Mouse (Mus musculus) hindbrain, embryonic 14.5 days (tissue): ENCODE data around the gene Ect2l. TPM values are rescaled to one million over a fixed set of nuclear protein-coding genes. Genes with fewer than 3 reads are reported as not detected.
"Not testable (repeated sequence)": the region's sequence is repeated elsewhere in the genome, so short reads cannot be mapped to it uniquely, and the experiment has no call there.

Experiments used
- ATAC-seq: fragments of 200-750 bp; cut with Nextera tagmentation; 2 replicates; pipeline ENCODE4 v1.8.0; 2017; ENCODE audit warnings: moderate number of reproducible peaks, mild to moderate bottlenecking, moderate TSS enrichment, moderate library complexity; ENCODE audit not compliant: low FRiP score
- DNase-seq: peaks from one replicate; pipeline ENCODE4 v3.0.0-alpha.2; 2015; ENCODE audit warnings: low spot score
- H3K27ac ChIP-seq: fragments of 300-500 bp; sonication (generic); 2 replicates; pipeline ENCODE4 v1.5.1; 2014; ENCODE audit warnings: mild to moderate bottlenecking, moderate library complexity
- H3K27me3 ChIP-seq: fragments of 300-500 bp; sonication (generic); 2 replicates; pipeline ENCODE4 v1.6.1; 2014; ENCODE audit warnings: mild to moderate bottlenecking, low read length, mixed read lengths; ENCODE audit not compliant: control insufficient read depth, insufficient read depth
- H3K36me3 ChIP-seq: fragments of 300-500 bp; sonication (generic); replicated peaks from 2 replicates; pipeline ENCODE4 v1.6.1; 2014; ENCODE audit not compliant: control insufficient read depth, insufficient read depth
- H3K4me1 ChIP-seq: fragments of 300-500 bp; sonication (generic); replicated peaks from 2 replicates; pipeline ENCODE4 v1.6.1; 2014; ENCODE audit warnings: antibody characterized with exemption, low read length, mixed read lengths; ENCODE audit not compliant: control insufficient read depth, insufficient read depth
- H3K4me2 ChIP-seq: fragments of 300-500 bp; sonication (generic); replicated peaks from 2 replicates; pipeline ENCODE4 v1.6.1; 2014; ENCODE audit warnings: mild to moderate bottlenecking, moderate library complexity
- H3K4me3 ChIP-seq: fragments of 300-500 bp; sonication (generic); replicated peaks from 2 replicates; pipeline ENCODE4 v1.5.1; 2014; ENCODE audit warnings: mild to moderate bottlenecking, low read length
- H3K9ac ChIP-seq: fragments of 300-500 bp; sonication (generic); 2 replicates; pipeline ENCODE4 v1.6.1; 2014
- H3K9me3 ChIP-seq: fragments of 300-500 bp; sonication (generic); 2 replicates; pipeline ENCODE4 v1.6.1; 2016; ENCODE audit warnings: low read length; ENCODE audit not compliant: control insufficient read depth
- WGBS: fragments of 180-500 bp; shearing (Covaris S2); extraction: QIAGEN DNeasy Blood & Tissue Kit; methylation state at CpG from one replicate; pipeline ENCODE4 v1.1.7; 2014; 5-methylcytosine and 5-hydroxymethylcytosine counted together
- polyA plus RNA-seq: library from polyadenylated mRNA; unstranded; fragments of >200 nt; fragmentation: Nextera tagmentation; extraction: Ambion mirVana; gene quantifications from 2 replicates; pipeline ENCODE4 v1.2.1, GENCODE M21; 2014

Gene Ect2l
- polyA plus RNA-seq, 1 experiment from 2014 or later: 0.51 TPM

- Histone ChIP-seq H3K9me3 (no peaks in the 10 kb centered on the region), H3K27ac (no peak overlapping the region), H3K4me2 (no peak overlapping the region), H3K4me1 (no peaks in the 10 kb centered on the region), H3K9ac (no peak overlapping the region), H3K4me3 (no peak overlapping the region), H3K27me3 (no peaks in the 10 kb centered on the region), H3K36me3 (no peaks in the 10 kb centered on the region)
- WGBS: 90% methylated on average over 6 of the region's 6 CpGs
- DNase-seq (no peak), ATAC-seq (no peak)
These were observed 35.6 kb downstream of the Ect2l start for GRCm38 (mm10) chr10:18175087-18175486.

GRCm38 (mm10) chr10:18162435-18162971, 48.2 kb downstream of the Ect2l start:
- Histone ChIP-seq H3K27me3 (no peaks in the 10 kb centered on the region), H3K27ac (no peak overlapping the region), H3K9ac (no peak overlapping the region), H3K36me3 (no peaks in the 10 kb centered on the region), H3K4me2 (no peak overlapping the region), H3K4me1 (no peaks in the 10 kb centered on the region), H3K4me3 (no peak overlapping the region), H3K9me3 (no peaks in the 10 kb centered on the region)
- ATAC-seq (no peak), DNase-seq (no peak)
- WGBS: 87% methylated on average over 7 of the region's 7 CpGs

- H3K27me3 ChIP-seq: no peaks in the 10 kb centered on the region
- no peak overlapping the region for H3K27ac ChIP-seq
- H3K4me3 ChIP-seq: no peak overlapping the region
- H3K4me1 ChIP-seq: no peaks in the 10 kb centered on the region
- ATAC-seq: no peak
- 82% methylated on average over 3 of the region's 3 CpGs for WGBS
- DNase-seq: no peak
- no peak overlapping the region for H3K4me2 ChIP-seq
- no peak overlapping the region for H3K9ac ChIP-seq
- no peaks in the 10 kb centered on the region for H3K36me3 ChIP-seq
- H3K9me3 ChIP-seq: no peaks in the 10 kb centered on the region
These were observed 63.5 kb downstream of the Ect2l start for GRCm38 (mm10) chr10:18147224-18147623.

- no peak overlapping the region for H3K4me2 ChIP-seq
- no peak overlapping the region for H3K4me3 ChIP-seq
- H3K27ac ChIP-seq: no peak overlapping the region
- WGBS: 87% methylated on average over 6 of the region's 6 CpGs
- ATAC-seq: no peak
- H3K4me1 ChIP-seq: no peaks in the 10 kb centered on the region
- DNase-seq: no peak
- no peak overlapping the region for H3K9ac ChIP-seq
- no peaks in the 10 kb centered on the region for H3K36me3 ChIP-seq
- no peaks in the 10 kb centered on the region for H3K27me3 ChIP-seq
- no peaks in the 10 kb centered on the region for H3K9me3 ChIP-seq
These were observed 68.5 kb downstream of the Ect2l start for GRCm38 (mm10) chr10:18142231-18142630.

GRCm38 (mm10) chr10:18141389-18141788, 69.3 kb downstream of the Ect2l start:
- WGBS: 80% methylated on average over 2 of the region's 2 CpGs
- Histone ChIP-seq H3K4me3 (no peak overlapping the region), H3K4me1 (no peaks in the 10 kb centered on the region), H3K4me2 (no peak overlapping the region), H3K9ac (no peak overlapping the region), H3K27ac (no peak overlapping the region), H3K27me3 (no peaks in the 10 kb centered on the region), H3K9me3 (no peaks in the 10 kb centered on the region), H3K36me3 (no peaks in the 10 kb centered on the region)
- no peak for DNase-seq
- ATAC-seq: no peak

GRCm38 (mm10) chr10:18139615-18140014, 71.1 kb downstream of the Ect2l start:
- DNase-seq (no peak), ATAC-seq (no peak)
- no peaks in the 10 kb centered on the region for H3K4me1 ChIP-seq
- no peaks in the 10 kb centered on the region for H3K36me3 ChIP-seq
- peak overlapping the region; percentile 23 for H3K4me3 ChIP-seq
- no peaks in the 10 kb centered on the region for H3K9me3 ChIP-seq
- no peak overlapping the region for H3K9ac ChIP-seq
- H3K4me2 ChIP-seq: peak overlapping the region; percentile 36
- no peak overlapping the region for H3K27ac ChIP-seq
- H3K27me3 ChIP-seq: no peaks in the 10 kb centered on the region
- 89% methylated on average over 5 of the region's 5 CpGs for WGBS

- H3K9me3 ChIP-seq, H3K36me3 ChIP-seq, H3K27me3 ChIP-seq, H3K4me1 ChIP-seq, DNase-seq, H3K9ac ChIP-seq, H3K27ac ChIP-seq, ATAC-seq: not testable (repeated sequence)
- WGBS: 93% methylated on average over 12 of the region's 26 CpGs
- Histone ChIP-seq H3K4me2 (peak overlapping the region; percentile 36), H3K4me3 (peak overlapping the region; percentile 23)
These were observed 71.7 kb downstream of the Ect2l start for GRCm38 (mm10) chr10:18138853-18139503.

GRCm38 (mm10) chr10:18131666-18132650, 78.7 kb downstream of the Ect2l start:
- Histone ChIP-seq H3K27me3 (no peaks in the 10 kb centered on the region), H3K4me1 (no peaks in the 10 kb centered on the region), H3K4me2 (no peak overlapping the region), H3K9ac (no peak overlapping the region), H3K9me3 (no peaks in the 10 kb centered on the region), H3K27ac (no peak overlapping the region), H3K36me3 (peaks cover 17% of the 10 kb centered on the region; the same call in 1 of the 2 replicates), H3K4me3 (no peak overlapping the region)
- DNase-seq (no peak), ATAC-seq (no peak)
- WGBS: 89% methylated on average over 10 of the region's 10 CpGs

- 95% methylated on average over 5 of the region's 5 CpGs for WGBS
- Histone ChIP-seq H3K4me2 (no peak overlapping the region), H3K4me1 (no peaks in the 10 kb centered on the region), H3K9ac (no peak overlapping the region), H3K27me3 (no peaks in the 10 kb centered on the region), H3K27ac (no peak overlapping the region), H3K9me3 (no peaks in the 10 kb centered on the region), H3K36me3 (peaks cover 31% of the 10 kb centered on the region), H3K4me3 (no peak overlapping the region)
- DNase-seq (no peak), ATAC-seq (no peak)
These were observed 80.4 kb downstream of the Ect2l start for GRCm38 (mm10) chr10:18130276-18130675.
